Mouse (Mus musculus) thymus, adult 18-20 months (tissue): ENCODE data around the gene Gcg.

Source experiments
- DNase-seq, 2 experiments: peaks; one replicate each; pipeline ENCODE4 v3.0.0; 2022; ENCODE audit warnings: mixed read lengths in 2 of 2

Gene Gcg

GRCm38 (mm10) chr2:62459241-62460174, 23.9 kb downstream of the Gcg start:
- DNase-seq = no peak

GRCm38 (mm10) chr2:62458070-62458469, 25.4 kb downstream of the Gcg start:
- DNase-seq = no peak

GRCm38 (mm10) chr2:62454991-62455390, 28.5 kb downstream of the Gcg start:
- no peak for DNase-seq

GRCm38 (mm10) chr2:62454033-62454432, 29.4 kb downstream of the Gcg start:
- DNase-seq = no peak

GRCm38 (mm10) chr2:62450364-62450763, 33.1 kb downstream of the Gcg start:
- DNase-seq = no peak

- no peak for DNase-seq
Observed at GRCm38 (mm10) chr2:62449692-62450346, 33.6 kb downstream of the Gcg start.

GRCm38 (mm10) chr2:62440802-62441544, 42.5 kb downstream of the Gcg start:
- peak; percentile 52 to 67 for DNase-seq

GRCm38 (mm10) chr2:62440083-62440482, 43.4 kb downstream of the Gcg start:
- no peak for DNase-seq

- no peak for DNase-seq
Observed at GRCm38 (mm10) chr2:62431245-62431795, 52.1 kb downstream of the Gcg start.

GRCm38 (mm10) chr2:62425941-62426340, 57.5 kb downstream of the Gcg start:
- no peak for DNase-seq
